Mouse (Mus musculus) stomach, postnatal 0 days (tissue): Measurements from ENCODE around the gene Pnpla7.

Experiments
- CTCF ChIP-seq: IDR thresholded peaks from 2 replicates; pipeline ENCODE4 v1.5.1; 2016; ENCODE audit warnings: antibody characterized with exemption, low read depth, mild to moderate bottlenecking, moderate library complexity
- EP300 ChIP-seq: optimal IDR thresholded peaks from 2 replicates; pipeline ENCODE3; 2016; ENCODE audit warnings: antibody characterized with exemption

GRCm38 (mm10) chr2:24995332-24995731, 19.5 kb downstream of the Pnpla7 start:
- TF ChIP-seq CTCF (no peak), EP300 (no peak)
